Mouse (Mus musculus) inflammation-experienced regulatory T-cells, adult 6 months (primary cell): ENCODE results near the gene Golph3l. TPM values are rescaled to one million over a fixed set of nuclear protein-coding genes. Genes with fewer than 3 reads are reported as not detected.
"Not testable (repeated sequence)": the region's sequence is repeated elsewhere in the genome, so short reads cannot be mapped to it uniquely, and the experiment has no call there.

Experiments used
- ATAC-seq: one replicate; pipeline ENCODE4 v1.8.0; 2017
- polyA plus RNA-seq, 3 experiments: library from polyadenylated mRNA; unstranded; fragments of 100-300 nt; shearing (Covaris generic); gene quantifications; one replicate each; pipeline ENCODE4 v1.2.1; 2017

Gene Golph3l
- 10 to 100 TPM; 28.1 to 37.0 (median 31.5) TPM for polyA plus RNA-seq

GRCm38 (mm10) chr3:95588604-95589086 lies at the start of gene Golph3l:
Gene Golph3l (plus strand): TSS chr3:95588934.
- ATAC-seq, result peak; percentile 100

GRCm38 (mm10) chr3:95538936-95539335 lies 49.8 kb upstream of the Golph3l start:
- no peak for ATAC-seq

DNA sequence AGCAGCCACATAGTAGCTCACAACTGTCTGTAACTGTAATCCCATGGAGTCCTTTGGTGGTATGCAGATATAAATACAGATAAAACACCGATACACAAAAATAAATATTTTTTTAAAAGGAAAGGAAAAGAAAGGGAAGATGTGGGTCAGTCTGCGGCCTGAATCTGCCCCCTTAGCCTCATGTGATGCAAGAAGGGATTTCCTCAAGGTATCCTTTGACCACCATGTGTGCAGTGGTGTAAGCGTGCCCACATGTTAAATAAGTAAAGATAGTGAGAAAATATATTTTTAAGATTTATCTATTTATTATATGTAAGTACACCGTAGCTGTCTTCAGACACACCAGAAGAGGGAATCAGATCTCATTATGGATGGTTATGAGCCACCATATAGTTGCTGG lies 48.9 kb upstream of the Golph3l start:
- ATAC-seq, result no peak

- ATAC-seq, result peak; percentile 66
These were observed 47.5 kb upstream of the Golph3l start for GRCm38 (mm10) chr3:95541186-95541585.

DNA sequence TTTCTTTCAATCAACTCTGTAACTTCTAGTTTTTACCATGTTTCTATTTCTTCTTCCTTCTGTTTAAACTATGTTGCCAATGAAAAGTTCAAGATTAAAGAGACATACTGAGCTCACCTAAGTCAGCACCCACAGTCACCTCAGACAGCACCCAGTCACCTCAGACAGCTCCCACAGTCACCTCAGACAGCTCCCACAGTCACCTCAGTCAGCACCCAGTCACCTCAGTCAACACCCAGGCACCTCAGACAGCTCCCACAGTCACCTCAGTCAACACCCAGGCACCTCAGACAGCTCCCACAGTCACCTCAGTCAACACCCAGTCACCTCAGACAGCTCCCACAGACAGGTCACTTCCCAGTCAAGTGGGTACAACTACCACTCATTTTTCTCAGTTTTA lies 46.6 kb upstream of the Golph3l start:
- no peak for ATAC-seq

DNA sequence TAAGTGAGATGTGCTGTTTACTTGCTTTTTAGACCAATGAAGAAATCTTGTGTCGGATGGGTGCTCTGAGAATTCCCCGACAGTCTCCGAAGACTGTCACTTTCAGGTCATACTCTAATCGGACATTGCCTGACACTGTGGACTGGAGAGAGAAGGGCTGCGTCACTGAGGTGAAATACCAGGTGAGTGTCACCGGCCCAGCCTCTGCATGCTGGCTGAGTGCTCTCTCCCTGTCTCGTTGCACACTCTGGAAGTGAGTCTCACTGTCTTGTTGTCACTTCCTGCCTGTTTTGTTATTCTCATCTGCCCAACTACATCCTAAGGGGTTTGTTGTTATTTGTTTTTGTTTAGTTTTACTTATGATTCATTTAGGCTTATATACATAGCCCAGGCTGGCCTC lies 45.8 kb upstream of the Golph3l start:
- no peak for ATAC-seq

GRCm38 (mm10) chr3:95550176-95550575 lies 38.6 kb upstream of the Golph3l start:
- no peak for ATAC-seq

- no peak for ATAC-seq
These were observed 34.7 kb upstream of the Golph3l start for GRCm38 (mm10) chr3:95553986-95554385.

- no peak for ATAC-seq
These were observed 29.3 kb upstream of the Golph3l start, which contains the start of gene Hormad1 for GRCm38 (mm10) chr3:95559437-95559836. Gene Hormad1 (plus strand): TSS chr3:95559677.

DNA sequence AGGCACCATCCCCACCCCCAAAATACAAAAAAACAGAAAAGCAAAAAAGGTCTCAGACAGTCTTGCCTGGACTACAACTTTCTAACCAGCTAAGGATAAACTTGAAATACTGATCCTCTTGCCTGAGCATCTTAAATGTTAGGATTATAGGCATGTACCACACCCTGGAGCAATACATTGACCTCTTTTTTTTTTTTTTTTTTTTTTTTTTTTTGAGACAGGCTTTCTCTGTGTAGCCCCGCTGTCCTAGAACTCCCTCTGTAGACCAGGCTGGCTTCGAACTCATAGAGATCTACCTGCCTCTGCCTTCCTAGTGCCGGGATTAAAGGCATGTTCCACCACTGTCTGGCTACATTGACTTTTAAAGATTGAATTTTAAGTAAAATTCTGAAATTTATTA lies 28.0 kb upstream of the Golph3l start:
- no peak for ATAC-seq

- no peak for ATAC-seq
These were observed 26.9 kb upstream of the Golph3l start for GRCm38 (mm10) chr3:95561826-95562225.

DNA sequence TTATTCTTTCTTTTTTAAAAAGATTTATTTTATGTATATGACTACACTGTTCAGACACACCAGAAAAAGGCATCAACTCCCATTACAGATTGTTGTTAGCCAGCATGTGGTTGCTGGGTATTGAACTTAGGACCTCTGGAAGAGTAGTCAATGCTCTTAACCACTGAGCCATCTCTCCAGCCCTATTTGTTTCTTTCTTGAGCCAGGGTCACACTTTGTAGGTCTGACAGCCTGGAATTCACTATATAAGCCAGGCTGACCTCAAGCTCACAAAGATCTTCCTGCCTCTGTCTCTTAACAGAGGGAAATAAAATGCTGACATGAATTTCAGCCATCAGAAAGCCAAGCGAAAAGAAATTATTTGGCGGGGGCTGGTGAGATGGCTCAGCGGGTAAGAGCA lies 19.1 kb upstream of the Golph3l start:
- ATAC-seq, result no peak

DNA sequence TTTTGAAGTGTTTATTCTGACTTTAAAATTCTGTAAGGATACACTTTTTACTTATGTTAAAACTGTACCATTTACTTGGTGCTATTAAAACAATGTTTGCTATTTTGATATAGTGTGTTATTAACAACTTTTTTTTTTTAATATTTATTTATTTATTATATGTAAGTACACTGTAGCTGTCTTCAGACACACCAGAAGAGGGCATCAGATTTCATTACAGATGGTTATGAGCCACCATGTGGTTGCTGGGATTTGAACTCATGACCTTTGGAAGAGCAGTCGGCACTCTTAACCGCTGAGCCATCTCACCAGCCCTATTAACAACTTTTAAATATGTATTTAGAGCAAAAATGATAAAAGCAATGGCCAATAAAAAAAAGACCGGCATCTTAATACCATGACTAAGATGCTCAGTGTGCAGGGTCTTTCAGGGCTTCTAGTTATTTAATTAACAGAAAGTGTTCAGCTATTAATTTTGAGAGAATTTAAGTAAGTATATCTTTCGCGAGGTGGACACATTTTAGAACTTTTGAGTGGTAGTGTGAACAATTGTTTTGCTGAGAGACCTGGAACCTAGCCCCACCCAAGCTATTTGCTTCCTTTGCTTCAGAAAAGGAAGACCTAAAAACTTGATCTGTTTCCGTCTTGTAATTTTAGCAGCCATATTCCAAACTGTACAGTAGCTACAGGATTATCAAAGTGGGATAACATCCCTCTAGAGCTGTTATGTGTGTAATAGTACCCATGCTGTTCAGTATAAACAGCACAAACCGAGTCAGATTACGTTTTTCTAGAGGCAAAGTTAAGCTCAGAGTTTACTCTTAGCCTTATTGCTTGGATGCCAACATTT lies 755 bp upstream of the Golph3l start:
- ATAC-seq, result no peak

DNA sequence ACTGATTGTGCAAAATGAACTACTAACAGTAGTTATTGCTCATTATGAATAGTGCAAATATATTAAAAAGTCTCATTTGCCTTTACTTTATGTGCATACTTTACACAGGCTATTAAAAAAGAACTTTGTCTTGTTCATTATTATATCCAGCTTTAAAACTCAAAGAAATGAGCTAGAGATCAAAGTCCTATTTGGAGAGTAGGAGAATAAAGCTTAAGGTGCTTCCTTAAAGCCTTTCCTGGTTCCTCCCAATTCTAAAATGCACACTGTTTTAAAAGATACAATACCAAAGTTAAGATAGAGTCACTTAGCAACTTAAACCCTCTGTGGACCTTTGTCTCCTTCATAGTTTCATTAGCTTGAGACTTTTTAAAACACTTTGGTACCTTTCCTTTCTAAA lies 10.0 kb downstream of the Golph3l start:
- no peak for ATAC-seq

- no peak for ATAC-seq
These were observed 12.6 kb downstream of the Golph3l start for GRCm38 (mm10) chr3:95601287-95601686.

GRCm38 (mm10) chr3:95606096-95606495 lies 17.4 kb downstream of the Golph3l start:
- ATAC-seq, result no peak

GRCm38 (mm10) chr3:95609195-95609594 lies 20.5 kb downstream of the Golph3l start:
- ATAC-seq, result no peak

DNA sequence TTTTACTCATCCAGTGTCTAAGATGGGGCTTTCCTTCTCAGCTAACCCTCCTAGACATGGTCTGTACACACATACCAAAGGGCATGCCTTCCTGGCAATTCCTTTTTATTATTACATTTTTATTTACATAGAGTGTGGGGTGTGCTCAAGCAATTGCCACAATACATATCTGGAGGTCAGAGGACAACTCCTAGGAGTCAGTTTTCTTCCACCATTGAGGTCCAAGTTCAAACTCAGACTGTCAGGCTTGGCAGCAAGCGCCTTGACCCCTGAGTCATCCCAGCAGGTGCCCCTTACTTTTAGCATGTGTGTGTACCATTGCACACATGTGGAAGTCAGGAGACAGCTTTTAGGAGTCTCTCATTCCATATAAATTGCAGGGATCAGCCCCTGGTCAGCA lies 25.3 kb downstream of the Golph3l start:
- ATAC-seq, result no peak

DNA sequence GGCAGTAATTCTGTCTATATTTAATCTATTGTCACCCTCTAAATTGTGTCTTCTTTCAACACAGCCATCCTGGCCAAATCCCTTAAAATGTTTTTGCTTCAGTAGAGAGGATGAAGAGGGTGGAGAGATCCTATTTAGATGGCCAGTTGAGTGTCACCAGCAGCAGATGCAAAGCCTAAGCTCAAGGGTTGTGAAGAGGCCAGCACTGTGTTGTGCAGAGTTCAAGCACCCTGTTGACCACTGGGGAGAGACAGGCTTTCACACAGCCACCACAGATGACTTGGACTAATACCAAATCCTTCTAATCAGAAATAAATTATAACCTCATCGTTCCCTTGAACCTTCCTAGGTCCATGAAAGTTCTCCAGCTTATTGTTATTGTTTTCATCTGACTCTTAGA lies 29.8 kb downstream of the Golph3l start:
- ATAC-seq, result no peak

GRCm38 (mm10) chr3:95621241-95621640 lies 32.5 kb downstream of the Golph3l start:
- ATAC-seq, result no peak

DNA sequence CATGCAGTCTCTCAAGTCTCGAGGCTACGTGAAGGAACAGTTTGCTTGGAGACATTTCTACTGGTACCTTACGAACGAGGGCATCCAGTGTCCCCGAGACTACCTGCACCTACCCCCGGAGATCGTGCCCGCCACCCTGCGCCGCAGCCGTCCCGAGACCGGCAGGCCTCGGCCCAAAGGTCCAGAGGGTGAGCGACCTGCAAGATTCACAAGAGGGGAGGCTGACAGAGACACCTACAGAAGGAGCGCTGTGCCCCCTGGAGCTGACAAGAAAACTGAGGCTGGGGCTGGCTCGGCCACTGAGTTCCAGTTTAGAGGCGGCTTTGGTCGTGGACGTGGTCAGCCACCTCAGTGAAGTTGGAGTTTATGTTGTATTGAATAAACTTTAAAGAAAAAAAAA lies 33.7 kb downstream of the Golph3l start:
- ATAC-seq, result not testable (repeated sequence)

DNA sequence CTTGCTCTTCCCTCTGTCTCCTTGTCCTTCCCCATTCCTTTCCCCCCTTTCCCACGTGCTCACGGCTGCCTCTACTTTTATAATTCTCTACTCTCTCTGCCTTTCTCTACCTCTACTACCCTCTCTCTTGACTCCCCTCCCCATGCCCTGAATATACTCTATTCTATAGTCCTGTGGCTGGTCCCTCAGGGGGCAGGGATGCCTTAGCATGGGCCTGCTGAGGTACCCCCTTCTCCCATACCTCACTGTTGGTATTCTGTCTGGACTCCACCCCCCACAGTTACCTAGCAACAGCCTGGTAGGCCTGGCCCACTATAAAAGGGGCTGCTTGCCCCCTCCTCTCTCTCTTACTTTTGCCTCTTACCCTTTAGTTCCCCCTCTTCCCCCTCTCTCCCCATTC lies 34.8 kb downstream of the Golph3l start:
- no peak for ATAC-seq

- not testable (repeated sequence) for ATAC-seq
These were observed 35.3 kb downstream of the Golph3l start for GRCm38 (mm10) chr3:95623991-95624515.
